Mouse (Mus musculus): ENCODE results near the gene Gpr37l1. TPM values are rescaled to one million over a fixed set of nuclear protein-coding genes. Genes with fewer than 3 reads are reported as not detected.
A peak's percentile ranks its signal among the peaks of the same experiment; 100 is the strongest.

The Gpr37l1 gene
- polyA plus RNA-seq, 2 experiments, result 0.13 TPM; not detected in 1

DNA sequence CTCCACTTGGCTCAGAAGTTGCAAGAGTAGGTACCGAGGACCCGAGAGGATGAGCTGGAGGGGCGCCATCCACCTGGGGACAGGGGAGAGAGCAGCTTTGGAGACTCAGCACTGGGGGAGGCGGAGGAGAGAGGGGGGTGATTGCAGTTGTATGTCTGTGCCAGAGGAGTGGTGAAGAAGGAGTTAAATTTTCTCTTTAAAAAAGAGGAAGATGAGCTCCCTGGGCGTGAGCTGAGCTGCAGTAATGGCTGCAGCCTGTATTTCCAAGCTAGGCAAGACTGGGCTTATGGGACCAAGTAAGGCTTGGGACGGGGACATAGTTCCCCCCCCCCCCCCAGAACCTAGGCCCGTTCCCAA lies 19.8 kb downstream of the Gpr37l1 start:
- DNase-seq (ENCODE audit: low spot score) (no peak), ATAC-seq (ENCODE audit: low FRiP score, low read depth) (0 out of 2 replicates have a peak, but pooled peaks have one; percentile 13)
- H3K4me3 ChIP-seq (replicated peaks; ENCODE audit: low read length), result peak overlapping the region; percentile 98
- H3K4me2 ChIP-seq (replicated peaks; ENCODE audit: low read depth, low read length, severe bottlenecking), result peak overlapping the region; percentile 90
- H3K27ac ChIP-seq (replicated peaks; ENCODE audit: low read depth, low read length), result peak overlapping the region; percentile 90; the same call in 1 of the 2 replicates
- 4% methylated on average over 7 of the region's 7 CpGs for WGBS
- H3K9ac ChIP-seq (ENCODE audit: low read depth, low read length, severe bottlenecking), result peak overlapping the region; percentile 94
- no peaks in the 10 kb centered on the region for H3K9me3 ChIP-seq (ENCODE audit: control insufficient read depth, low read length)
- H3K36me3 ChIP-seq (ENCODE audit: control insufficient read depth, insufficient read depth, low read length), result peaks cover 6% of the 10 kb centered on the region; the same call in 1 of the 2 replicates
- H3K27me3 ChIP-seq (ENCODE audit: control insufficient read depth, insufficient read depth, low read length), result peaks cover 3% of the 10 kb centered on the region; the same call in 1 of the 2 replicates
- H3K4me1 ChIP-seq (ENCODE audit: control insufficient read depth, insufficient read depth, low read length), result peaks cover 22% of the 10 kb centered on the region
- no peak for TF ChIP-seq POLR2A (IDR thresholded peaks at IDR 0.05; ENCODE audit: borderline replicate concordance, extremely low read depth, insufficient read depth, insufficient read length)

DNA sequence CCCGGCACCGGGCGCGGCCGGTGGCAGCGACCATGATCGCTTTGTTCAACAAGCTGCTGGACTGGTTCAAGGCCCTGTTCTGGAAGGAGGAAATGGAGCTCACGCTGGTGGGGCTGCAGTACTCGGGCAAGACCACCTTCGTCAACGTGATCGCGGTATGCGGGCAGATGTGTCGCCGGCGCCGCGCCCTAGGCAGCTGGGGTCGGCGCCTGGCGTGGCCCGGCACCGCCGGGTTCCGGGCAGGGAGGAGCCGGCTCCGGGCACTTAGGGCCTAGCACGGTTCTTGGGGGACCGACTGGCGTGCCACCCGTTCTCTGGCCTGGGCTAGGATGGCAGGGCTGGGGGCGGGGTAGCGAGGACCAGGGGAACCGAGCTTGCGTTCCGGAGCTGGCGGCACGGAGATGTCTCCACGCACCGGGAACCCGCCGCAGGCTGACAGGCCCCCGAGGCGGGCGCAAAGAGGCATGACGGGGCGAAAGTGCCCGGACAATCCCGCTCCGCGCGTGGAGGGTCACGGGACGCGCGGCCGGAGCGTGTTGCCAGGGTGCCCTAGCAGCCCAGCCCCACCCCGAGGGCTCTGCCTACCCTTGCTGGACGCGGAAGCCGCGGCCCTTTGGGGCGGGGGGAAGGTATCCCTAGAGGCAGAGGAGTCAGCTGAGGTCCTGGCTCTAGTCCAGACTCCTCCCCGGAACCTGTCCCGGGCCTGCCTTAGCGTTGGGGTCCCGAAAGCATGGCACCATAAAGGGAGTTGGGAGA lies 20.4 kb downstream of the Gpr37l1 start:
- H3K36me3 ChIP-seq (ENCODE audit: control insufficient read depth, insufficient read depth, low read length), result peaks cover under 1% of the 10 kb centered on the region; the same call in 1 of the 2 replicates
- peak overlapping the region; percentile 90 for H3K4me2 ChIP-seq (replicated peaks; ENCODE audit: low read depth, low read length, severe bottlenecking)
- peak overlapping the region; percentile 90 for H3K27ac ChIP-seq (replicated peaks; ENCODE audit: low read depth, low read length)
- DNase-seq (ENCODE audit: low spot score) (peak; percentile 82), ATAC-seq (ENCODE audit: low FRiP score, low read depth) (peak; percentile 54)
- H3K27me3 ChIP-seq (ENCODE audit: control insufficient read depth, insufficient read depth, low read length), result peaks cover 3% of the 10 kb centered on the region; the same call in 1 of the 2 replicates
- peak overlapping the region; percentile 98 for H3K4me3 ChIP-seq (replicated peaks; ENCODE audit: low read length)
- WGBS, result 1% methylated on average over 58 of the region's 69 CpGs
- TF ChIP-seq POLR2A (IDR thresholded peaks at IDR 0.05; ENCODE audit: borderline replicate concordance, extremely low read depth, insufficient read depth, insufficient read length), result no peak
- H3K4me1 ChIP-seq (ENCODE audit: control insufficient read depth, insufficient read depth, low read length), result peaks cover 20% of the 10 kb centered on the region
- H3K9ac ChIP-seq (ENCODE audit: low read depth, low read length, severe bottlenecking), result peak overlapping the region; percentile 94
- no peaks in the 10 kb centered on the region for H3K9me3 ChIP-seq (ENCODE audit: control insufficient read depth, low read length)

DNA sequence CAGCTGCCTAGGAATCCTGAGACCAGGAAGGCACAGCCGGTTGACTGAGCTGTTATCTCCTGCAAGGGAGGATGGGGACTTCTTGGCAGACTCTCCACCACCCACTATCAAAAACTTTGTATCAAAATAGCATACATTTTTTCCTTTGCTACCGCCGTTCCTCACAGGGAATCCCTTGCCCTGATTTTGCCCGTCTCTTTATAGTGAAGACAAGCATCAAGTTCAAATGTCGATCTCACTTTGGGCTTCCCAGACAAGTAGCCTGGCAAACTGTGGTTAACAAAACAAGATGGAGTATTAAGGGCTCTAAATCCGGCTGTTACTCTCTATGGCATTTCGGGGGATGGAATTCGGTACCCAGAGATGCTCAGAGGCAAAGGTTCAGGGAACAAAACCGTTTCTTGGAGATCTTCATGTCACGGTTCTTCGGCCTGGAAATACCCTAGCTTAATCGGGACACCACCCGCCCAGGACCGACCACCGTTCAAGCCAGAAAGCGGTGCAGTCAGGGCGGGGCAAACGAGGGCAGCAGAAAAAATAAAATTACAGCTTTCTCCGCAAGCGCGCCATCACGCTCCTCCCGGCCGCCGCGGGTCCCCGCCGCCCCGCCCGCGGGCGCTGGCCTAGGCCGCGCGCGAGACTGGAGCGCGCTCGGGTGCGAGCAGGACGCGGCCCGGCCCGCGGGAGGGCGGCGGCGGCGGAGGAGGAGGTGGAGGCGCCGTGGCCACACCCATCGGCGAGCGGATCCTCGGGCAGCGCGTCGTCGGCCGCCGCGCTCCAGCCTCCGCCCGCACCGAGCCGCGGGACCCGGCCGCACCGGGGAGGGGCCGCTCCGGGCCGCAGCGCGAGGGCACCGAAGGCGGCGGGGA lies 21.2 kb downstream of the Gpr37l1 start, which contains the start of gene Arl8a:
Arl8a (plus strand) TSS at position 748 of the 869 bp plus-strand sequence.
- no peaks in the 10 kb centered on the region for H3K9me3 ChIP-seq (ENCODE audit: control insufficient read depth, low read length)
- peaks cover 20% of the 10 kb centered on the region for H3K4me1 ChIP-seq (ENCODE audit: control insufficient read depth, insufficient read depth, low read length)
- peaks cover 3% of the 10 kb centered on the region; the same call in 1 of the 2 replicates for H3K27me3 ChIP-seq (ENCODE audit: control insufficient read depth, insufficient read depth, low read length)
- H3K4me3 ChIP-seq (replicated peaks; ENCODE audit: low read length), result peak within 1 kb of the TSS; percentile 98
- H3K4me2 ChIP-seq (replicated peaks; ENCODE audit: low read depth, low read length, severe bottlenecking), result peak within 1 kb of the TSS; percentile 90
- no peaks in the 10 kb centered on the region; the same call in 1 of the 2 replicates for H3K36me3 ChIP-seq (ENCODE audit: control insufficient read depth, insufficient read depth, low read length)
- ATAC-seq (ENCODE audit: low FRiP score, low read depth), result peak; percentile 88
- peak within 1 kb of the TSS; percentile 90 for H3K27ac ChIP-seq (replicated peaks; ENCODE audit: low read depth, low read length)
- peak; percentile 89; the same call in 1 of the 2 replicates for TF ChIP-seq POLR2A (IDR thresholded peaks at IDR 0.05; ENCODE audit: borderline replicate concordance, extremely low read depth, insufficient read depth, insufficient read length)
- H3K9ac ChIP-seq (ENCODE audit: low read depth, low read length, severe bottlenecking), result peak within 1 kb of the TSS; percentile 94
- under 1% methylated on average over 61 of the region's 78 CpGs for WGBS
- DNase-seq (ENCODE audit: low spot score), result peak; percentile 81

DNA sequence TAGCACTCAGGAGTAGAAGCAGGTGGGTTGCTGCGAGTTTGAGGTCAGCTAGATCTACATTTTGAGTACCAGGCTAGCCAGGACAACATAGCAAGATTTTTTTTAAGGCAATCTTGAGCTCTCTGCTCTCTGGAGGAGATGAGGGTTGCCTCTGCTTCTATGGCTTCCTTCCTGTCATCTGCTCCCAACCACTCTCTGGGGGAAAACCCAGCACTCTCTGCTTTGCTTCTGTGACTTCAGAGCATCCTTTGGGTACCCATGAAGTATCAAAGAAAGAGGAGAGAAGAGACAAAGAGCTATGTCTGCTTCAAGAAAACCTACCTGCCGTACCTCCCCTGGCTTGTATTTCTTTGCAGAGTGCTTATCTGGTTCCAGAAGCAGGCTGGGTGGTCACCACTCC lies 23.5 kb downstream of the Gpr37l1 start:
- Histone ChIP-seq H3K36me3 (ENCODE audit: control insufficient read depth, insufficient read depth, low read length) (no peaks in the 10 kb centered on the region), H3K27me3 (ENCODE audit: control insufficient read depth, insufficient read depth, low read length) (peaks cover 3% of the 10 kb centered on the region; the same call in 1 of the 2 replicates), H3K9me3 (ENCODE audit: control insufficient read depth, low read length) (no peaks in the 10 kb centered on the region), H3K4me3 (replicated peaks; ENCODE audit: low read length) (no peak overlapping the region), H3K9ac (ENCODE audit: low read depth, low read length, severe bottlenecking) (no peak overlapping the region), H3K27ac (replicated peaks; ENCODE audit: low read depth, low read length) (no peak overlapping the region), H3K4me1 (ENCODE audit: control insufficient read depth, insufficient read depth, low read length) (peaks cover 17% of the 10 kb centered on the region), H3K4me2 (replicated peaks; ENCODE audit: low read depth, low read length, severe bottlenecking) (no peak overlapping the region)
- DNase-seq (ENCODE audit: low spot score), result no peak
- 82% methylated on average over 2 of the region's 2 CpGs for WGBS
- no peak for TF ChIP-seq POLR2A (IDR thresholded peaks at IDR 0.05; ENCODE audit: borderline replicate concordance, extremely low read depth, insufficient read depth, insufficient read length)
- ATAC-seq (ENCODE audit: low FRiP score, low read depth), result no peak

DNA sequence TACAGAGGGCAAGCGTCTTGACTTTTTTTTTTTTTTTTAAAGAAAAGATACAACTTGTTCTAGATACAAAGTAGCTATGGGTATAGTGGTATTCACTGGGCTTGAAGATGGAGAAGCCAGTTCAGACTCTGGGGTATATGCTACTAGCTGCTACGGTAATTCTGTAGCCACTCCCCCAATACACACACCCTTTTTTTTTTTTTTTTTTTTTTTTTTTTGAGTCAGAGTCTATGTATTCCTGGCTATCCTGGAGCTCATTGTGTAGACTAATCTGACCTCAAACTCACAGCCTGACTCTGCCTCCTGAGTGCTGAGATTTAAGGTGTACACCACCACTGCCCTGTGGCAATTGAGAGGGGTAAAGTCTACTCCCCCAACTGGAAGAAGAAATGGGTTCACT lies 25.0 kb downstream of the Gpr37l1 start:
- DNase-seq (ENCODE audit: low spot score) (no peak), ATAC-seq (ENCODE audit: low FRiP score, low read depth) (no peak)
- Histone ChIP-seq H3K9me3 (ENCODE audit: control insufficient read depth, low read length) (no peaks in the 10 kb centered on the region), H3K4me1 (ENCODE audit: control insufficient read depth, insufficient read depth, low read length) (peaks cover 6% of the 10 kb centered on the region; the same call in 1 of the 2 replicates), H3K27me3 (ENCODE audit: control insufficient read depth, insufficient read depth, low read length) (peaks cover 3% of the 10 kb centered on the region; the same call in 1 of the 2 replicates), H3K4me3 (replicated peaks; ENCODE audit: low read length) (no peak overlapping the region), H3K36me3 (ENCODE audit: control insufficient read depth, insufficient read depth, low read length) (no peaks in the 10 kb centered on the region), H3K4me2 (replicated peaks; ENCODE audit: low read depth, low read length, severe bottlenecking) (no peak overlapping the region), H3K27ac (replicated peaks; ENCODE audit: low read depth, low read length) (no peak overlapping the region), H3K9ac (ENCODE audit: low read depth, low read length, severe bottlenecking) (no peak overlapping the region)
- no peak for TF ChIP-seq POLR2A (IDR thresholded peaks at IDR 0.05; ENCODE audit: borderline replicate concordance, extremely low read depth, insufficient read depth, insufficient read length)
- 38% methylated on average over 2 of the region's 2 CpGs for WGBS

Data from limb, embryonic 14.5 days (tissue).